Mouse (Mus musculus) lung, postnatal 0 days (tissue): Measurements from ENCODE around the gene Fads2.

Experiments
- CTCF ChIP-seq: IDR thresholded peaks from 2 replicates; pipeline ENCODE4 v1.5.1; 2016; ENCODE audit warnings: antibody characterized with exemption, mild to moderate bottlenecking
- EP300 ChIP-seq: IDR thresholded peaks from 2 replicates; pipeline ENCODE4 v1.6.1; 2016; ENCODE audit warnings: antibody characterized with exemption, mild to moderate bottlenecking, control low read depth

DNA sequence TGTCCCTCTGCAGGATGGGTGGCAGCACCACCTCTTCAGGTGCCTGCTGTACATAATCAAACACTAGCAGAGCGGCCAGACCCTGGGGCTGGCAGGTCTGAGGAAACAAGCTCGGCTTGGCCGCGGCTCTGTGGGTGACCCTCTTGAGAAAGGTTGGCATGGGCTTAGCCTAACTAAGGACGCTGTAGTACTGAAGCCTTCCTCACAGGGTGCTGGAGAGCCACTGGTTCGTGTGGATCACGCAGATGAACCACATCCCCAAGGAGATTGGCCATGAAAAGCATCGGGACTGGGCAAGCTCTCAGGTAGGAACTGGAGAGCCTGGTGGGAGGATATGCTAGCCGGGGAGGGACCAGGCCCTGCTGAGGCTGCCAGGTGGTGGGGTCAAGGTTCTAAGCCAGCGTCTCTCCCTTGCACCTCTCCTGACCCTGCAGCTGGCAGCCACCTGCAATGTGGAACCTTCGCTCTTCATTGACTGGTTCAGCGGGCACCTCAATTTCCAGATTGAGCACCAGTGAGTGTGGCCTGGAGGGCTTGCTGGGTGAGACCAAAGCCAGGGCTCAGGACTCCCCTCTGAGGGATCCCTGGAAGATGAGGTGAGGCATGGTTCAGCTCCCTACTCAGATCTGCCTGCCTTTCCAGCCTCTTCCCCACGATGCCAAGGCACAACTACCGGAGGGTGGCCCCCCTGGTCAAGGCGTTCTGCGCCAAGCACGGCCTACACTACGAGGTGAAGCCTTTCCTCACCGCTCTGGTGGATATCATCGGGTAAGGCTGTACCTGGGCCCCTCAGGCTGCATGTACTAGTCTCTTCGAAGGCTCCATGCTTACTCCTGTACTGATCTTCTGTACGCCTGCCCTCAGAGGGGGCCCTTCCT lies 45.5 kb downstream of the Fads2 start:
- TF ChIP-seq CTCF (peak; percentile 28; the same call in 1 of the 2 replicates), EP300 (no peak)
